Mouse (Mus musculus) spleen, adult 2 months (tissue): ENCODE results near the gene Myo16.

ENCODE experiments used
- CTCF ChIP-seq: fragments of 200-500 bp; IDR thresholded peaks from 2 replicates; pipeline ENCODE4 v1.5.1; 2011; ENCODE audit warnings: mild to moderate bottlenecking, inconsistent platforms; ENCODE audit not compliant: insufficient read depth, insufficient read length, insufficient replicate concordance; ENCODE audit errors: extremely low read depth
- POLR2A ChIP-seq: fragments of 200-500 bp; IDR thresholded peaks from 2 replicates; pipeline ENCODE4 v1.6.1; 2011; ENCODE audit warnings: low read depth, low read length, inconsistent platforms

- TF ChIP-seq CTCF (no peak), POLR2A (no peak)
These were observed 263.1 kb downstream of the Myo16 start for GRCm38 (mm10) chr8:10416806-10417205.
